ENCODE assay signal across 8 mouse cellular contexts in the genomic region with DNA sequence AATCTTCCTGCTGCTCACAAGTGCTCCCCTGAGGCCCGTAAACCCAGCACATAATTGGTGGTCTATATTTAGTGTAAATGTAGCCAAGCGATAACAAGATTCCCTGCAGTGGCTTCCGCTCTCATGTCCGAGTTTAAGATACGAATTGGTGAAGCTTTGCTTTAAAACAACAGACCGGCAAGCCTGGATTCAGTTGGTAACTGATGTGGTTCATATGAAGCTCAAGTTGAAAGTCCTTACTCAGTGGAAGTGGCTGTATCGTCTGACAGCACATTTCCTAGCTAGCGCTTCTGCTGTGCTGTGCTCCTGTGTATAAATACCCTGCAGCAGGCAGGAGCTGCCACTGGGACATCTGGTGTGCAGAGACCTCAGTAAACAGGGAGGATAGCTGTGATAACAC. TPM values are rescaled to one million over a fixed set of nuclear protein-coding genes. Genes with fewer than 3 reads are reported as not detected.
DNase-seq lines count a peak whose midpoint lies in the region; ATAC-seq and TF ChIP-seq lines count a peak whose summit lies in the region.

A gene (minus strand): TSS at position 189 of the 400 bp plus-strand sequence.

- no peak for TF ChIP-seq CTCF in lung, embryonic 14.5 days (IDR thresholded peaks at IDR 0.05; ENCODE audit: low read depth)
- TF ChIP-seq CTCF in gastrocnemius, adult 2 months (IDR thresholded peaks at IDR 0.05), result no peak

- H3K4me3 ChIP-seq in lung, embryonic 14.5 days (ENCODE audit: low read depth, low read length), result no peak within 1 kb of the TSS
- H3K4me3 ChIP-seq in gastrocnemius, adult 2 months, result peak within 1 kb of the TSS; percentile 72
- H3K4me3 ChIP-seq in heart, embryonic 14.5 days (ENCODE audit: control insufficient read depth in 1 of 2, insufficient read depth in 1 of 2, low read depth in 1 of 2, low read length in 2 of 2), result peak within 1 kb of the TSS; percentile 42 to 53
- H3K4me3 ChIP-seq in forebrain, embryonic 11.5 days (ENCODE audit: low read depth, low read length), result no peak within 1 kb of the TSS

- no peaks in the 10 kb centered on the region for H3K4me1 ChIP-seq in lung, embryonic 14.5 days (ENCODE audit: insufficient read depth)
- 0 out of 4 replicates have a peak, but pooled peaks cover 0 to 4% of the 10 kb centered on the region in 2 experiments for H3K4me1 ChIP-seq in heart, embryonic 14.5 days (ENCODE audit: control insufficient read depth in 2 of 2, insufficient read depth in 2 of 2, low read length in 2 of 2)
- no peaks in the 10 kb centered on the region for H3K4me1 ChIP-seq in forebrain, embryonic 11.5 days (replicated peaks; ENCODE audit: control insufficient read depth, insufficient read depth, low read length)

- WGBS in lung, embryonic 14.5 days, result 72% methylated on average over 8 of the region's 8 CpGs
- 23% methylated on average over 8 of the region's 8 CpGs for WGBS in heart, embryonic 14.5 days
- 90% methylated on average over 8 of the region's 8 CpGs for WGBS in forebrain, embryonic 11.5 days

- intact Hi-C loops in gastrocnemius, adult 2 months (cut with DNase I), result no loop called here

- H3K27ac ChIP-seq in lung, embryonic 14.5 days (ENCODE audit: low read depth), result no peak within 1 kb of the TSS; the same call in 1 of the 2 replicates
- peak within 1 kb of the TSS; percentile 83 for H3K27ac ChIP-seq in gastrocnemius, adult 2 months
- peak within 1 kb of the TSS; percentile 94 to 98 for H3K27ac ChIP-seq in heart, embryonic 14.5 days (replicated peaks in 1 of 2; ENCODE audit: control insufficient read depth in 1 of 2, insufficient read depth in 1 of 2, low read depth in 2 of 2, low read length in 2 of 2)
- no peak within 1 kb of the TSS for H3K27ac ChIP-seq in forebrain, embryonic 11.5 days (ENCODE audit: low read depth, low read length)

- no peak within 1 kb of the TSS for H3K9ac ChIP-seq in lung, embryonic 14.5 days
- peak within 1 kb of the TSS; percentile 81 for H3K9ac ChIP-seq in heart, embryonic 14.5 days (ENCODE audit: low read length)
- H3K9ac ChIP-seq in forebrain, embryonic 11.5 days (ENCODE audit: low read length), result no peak within 1 kb of the TSS

- no peaks in the 10 kb centered on the region for H3K9me3 ChIP-seq in lung, embryonic 14.5 days (ENCODE audit: low read depth, low read length)
- no peaks in the 10 kb centered on the region for H3K9me3 ChIP-seq in heart, embryonic 14.5 days (ENCODE audit: control insufficient read depth, low read length)
- no peaks in the 10 kb centered on the region for H3K9me3 ChIP-seq in forebrain, embryonic 11.5 days (ENCODE audit: control insufficient read depth, low read length)

- H3K4me2 ChIP-seq in lung, embryonic 14.5 days, result no peak within 1 kb of the TSS
- H3K4me2 ChIP-seq in heart, embryonic 14.5 days (ENCODE audit: low read length), result peak within 1 kb of the TSS; percentile 62
- no peak within 1 kb of the TSS for H3K4me2 ChIP-seq in forebrain, embryonic 11.5 days (ENCODE audit: low read depth, low read length, severe bottlenecking)

- no peaks in the 10 kb centered on the region for H3K27me3 ChIP-seq in lung, embryonic 14.5 days (ENCODE audit: insufficient read depth, low read length)
- no peaks in the 10 kb centered on the region for H3K27me3 ChIP-seq in heart, embryonic 14.5 days (ENCODE audit: control insufficient read depth, insufficient read depth, low read length)
- no peaks in the 10 kb centered on the region for H3K27me3 ChIP-seq in forebrain, embryonic 11.5 days (ENCODE audit: control insufficient read depth, insufficient read depth, low read length)

- peak; percentile 47; the same call in 1 of the 2 replicates for ATAC-seq in lung, embryonic 14.5 days (ENCODE audit: insufficient read depth)
- 0 out of 2 replicates have a peak, but pooled peaks have one; percentile 49 for ATAC-seq in heart, embryonic 14.5 days (ENCODE audit: insufficient number of reproducible peaks, insufficient read depth, low FRiP score, low read depth)
- ATAC-seq in erythroid progenitor cell, adult 5-6 weeks (replicated peaks; ENCODE audit: low FRiP score, poor library complexity, severe bottlenecking), result no peak
- no peak for ATAC-seq in forebrain, embryonic 11.5 days (replicated peaks; ENCODE audit: low FRiP score)

- peaks cover 31% of the 10 kb centered on the region for H3K36me3 ChIP-seq in lung, embryonic 14.5 days (ENCODE audit: insufficient read depth)
- H3K36me3 ChIP-seq in heart, embryonic 14.5 days (ENCODE audit: control insufficient read depth, insufficient read depth, low read length), result peaks cover 37% of the 10 kb centered on the region
- H3K36me3 ChIP-seq in forebrain, embryonic 11.5 days (ENCODE audit: control insufficient read depth, insufficient read depth, low read length), result peaks cover 2% of the 10 kb centered on the region; the same call in 1 of the 2 replicates

- no peak for DNase-seq in lung, embryonic 14.5 days
- DNase-seq in lung, postnatal 14 days, result no peak
- DNase-seq in gastrocnemius, adult 2 months, result peak; percentile 70
- DNase-seq in thymus, adult 18-20 months, result peak; percentile 45 to 70
- no peak for DNase-seq in ovary, postnatal 36 days (ENCODE audit: low spot score)
- DNase-seq in forebrain, embryonic 11.5 days (ENCODE audit: low spot score), result no peak

RNA-seq across cellular contexts. Expression of the gene that starts here (rescaled TPM):
- polyA plus RNA-seq in lung, embryonic 14.5 days (2014; fragmentation: Nextera tagmentation; extraction: Ambion mirVana), result not detected in 2 replicates
- 10 to 100 TPM; 55.8 to 58.6 TPM for total RNA-seq in gastrocnemius, adult 2 months (2021)
- polyA plus RNA-seq in heart, embryonic 14.5 days (2014; fragmentation: Nextera tagmentation; extraction: Ambion mirVana), result 39.3 and 41.1 TPM in 2 replicates
- total RNA-seq in erythroid progenitor cell, adult 5-6 weeks (2015; ENCODE audit: low replicate concordance), result not detected in 2 replicates
- total RNA-seq in erythroid progenitor cell, adult 5-6 weeks (2017; ENCODE audit: low replicate concordance), result not detected in 2 replicates
- polyA plus RNA-seq in forebrain, embryonic 11.5 days (2014; fragmentation: Nextera tagmentation; extraction: Ambion mirVana), result not detected in 2 replicates

Comparison
In these comparisons a context has a peak if more than half of its experiments do, and no peak if none do; other contexts are left out.
1. RNA of the gene that starts here (total RNA-seq): 55.8 to 58.6 TPM in gastrocnemius, adult 2 months; not detected in erythroid progenitor cell, adult 5-6 weeks; every median in the first group is over 10 times any median in the second.
2. RNA of the gene that starts here (polyA plus RNA-seq): 39.3 to 41.1 TPM in heart, embryonic 14.5 days; not detected in lung, embryonic 14.5 days and not detected in forebrain, embryonic 11.5 days; every median in the first group is over 10 times any median in the second.
3. Peak in ATAC-seq in lung, embryonic 14.5 days; RNA of the gene not detected or under 1 TPM.
4. DNase-seq: peak in gastrocnemius, adult 2 months (single experiment) and thymus, adult 18-20 months (2 of 2); none in lung, embryonic 14.5 days (single experiment), lung, postnatal 14 days (single experiment), ovary, postnatal 36 days (single experiment) and forebrain, embryonic 11.5 days (single experiment).
5. H3K27ac ChIP-seq: peak in gastrocnemius, adult 2 months (single experiment) and heart, embryonic 14.5 days (2 of 2); none in lung, embryonic 14.5 days (single experiment) and forebrain, embryonic 11.5 days (single experiment).
6. H3K4me3 ChIP-seq: peak in gastrocnemius, adult 2 months (single experiment) and heart, embryonic 14.5 days (2 of 2); none in lung, embryonic 14.5 days (single experiment) and forebrain, embryonic 11.5 days (single experiment).